Mouse (Mus musculus) intestine, embryonic 15.5 days (tissue): ENCODE measurements at regions not wholly inside any gene's neighbourhood (a gene's known extent, or its start where the extent isn't known, plus 50 kb on each side); places are given as distances from the start of the nearest gene placed in this dataset.

Source experiments
- ATAC-seq: fragments of 200-750 bp; cut with Nextera tagmentation; 2 replicates; pipeline ENCODE4 v1.8.0; 2017; ENCODE audit warnings: moderate TSS enrichment, moderate library complexity
- H3K27ac ChIP-seq: fragments of 300-500 bp; sonication (generic); 2 replicates; pipeline ENCODE4 v1.5.1; 2015; ENCODE audit warnings: mild to moderate bottlenecking, inconsistent platforms
- H3K27me3 ChIP-seq: fragments of 300-500 bp; sonication (generic); replicated peaks from 2 replicates; pipeline ENCODE4 v1.6.1; 2015; ENCODE audit warnings: inconsistent platforms
- H3K36me3 ChIP-seq: fragments of 300-500 bp; sonication (generic); 2 replicates; pipeline ENCODE4 v1.6.1; 2015; ENCODE audit warnings: inconsistent platforms
- H3K4me1 ChIP-seq: fragments of 300-500 bp; sonication (generic); replicated peaks from 2 replicates; pipeline ENCODE4 v1.6.1; 2015; ENCODE audit warnings: inconsistent platforms
- H3K4me2 ChIP-seq: fragments of 300-500 bp; sonication (generic); replicated peaks from 2 replicates; pipeline ENCODE4 v1.6.1; 2015; ENCODE audit warnings: mild to moderate bottlenecking, inconsistent platforms
- H3K4me3 ChIP-seq: fragments of 300-500 bp; sonication (generic); replicated peaks from 2 replicates; pipeline ENCODE4 v1.5.1; 2015; ENCODE audit warnings: inconsistent platforms
- H3K9ac ChIP-seq: fragments of 300-500 bp; sonication (generic); 2 replicates; pipeline ENCODE4 v1.6.1; 2015; ENCODE audit warnings: inconsistent platforms
- H3K9me3 ChIP-seq: fragments of 300-500 bp; sonication (generic); 2 replicates; pipeline ENCODE4 v1.6.1; 2016; ENCODE audit warnings: inconsistent platforms
- WGBS: fragments of 180-500 bp; shearing (Covaris S2); methylation state at CpG from one replicate; pipeline ENCODE4 v1.1.7; 2015; 5-methylcytosine and 5-hydroxymethylcytosine counted together

DNA sequence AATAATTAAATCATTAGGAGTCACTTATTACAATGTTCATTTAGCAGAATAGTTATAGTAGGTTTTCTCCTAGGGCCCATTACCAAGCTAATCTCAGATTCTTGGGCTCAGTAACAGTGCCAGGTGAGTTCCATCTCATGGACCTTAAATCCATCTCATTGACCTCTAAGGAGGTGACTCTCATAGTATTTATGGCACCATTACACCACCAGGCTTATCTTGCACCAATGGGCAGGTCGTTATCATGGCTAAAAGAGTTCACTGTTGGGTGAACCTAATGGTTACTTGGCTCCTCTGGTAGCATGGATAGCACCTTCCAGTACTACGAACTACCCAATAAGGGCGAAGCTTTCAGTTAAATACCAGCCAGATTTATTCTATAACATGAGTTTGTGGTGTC lies 123.5 kb downstream of the Chst2 start:
- peak; percentile 61; the same call in 1 of the 2 replicates for ATAC-seq
- Histone ChIP-seq H3K27me3 (no peaks in the 10 kb centered on the region), H3K4me1 (0 out of 2 replicates have a peak, but pooled peaks cover 2% of the 10 kb centered on the region), H3K4me2 (no peak overlapping the region), H3K9me3 (no peaks in the 10 kb centered on the region), H3K4me3 (no peak overlapping the region), H3K27ac (no peak overlapping the region), H3K9ac (no peak overlapping the region), H3K36me3 (no peaks in the 10 kb centered on the region)
- WGBS, result 83% methylated on average over 3 of the region's 3 CpGs

DNA sequence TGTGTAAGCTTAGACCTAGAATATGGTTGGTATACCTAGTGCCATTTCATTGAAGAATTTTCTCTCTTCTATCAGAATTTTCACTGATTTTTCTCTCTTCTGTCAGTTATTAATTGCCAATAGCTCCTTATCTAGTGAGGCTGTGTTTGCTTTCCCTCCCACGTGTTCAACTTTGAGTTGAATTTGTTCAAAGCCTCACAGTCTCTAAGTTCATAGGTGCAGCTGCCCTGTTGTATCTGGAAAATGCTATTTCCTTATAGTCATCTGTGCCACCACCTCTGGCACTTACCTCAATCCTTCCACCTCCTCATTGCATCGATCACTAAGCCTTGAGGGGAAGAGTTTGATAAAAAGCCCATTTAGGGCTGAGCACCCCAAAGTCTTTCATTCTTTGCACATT lies 124.0 kb downstream of the Chst2 start:
- Histone ChIP-seq H3K4me1 (0 out of 2 replicates have a peak, but pooled peaks cover 2% of the 10 kb centered on the region), H3K9me3 (no peaks in the 10 kb centered on the region), H3K9ac (no peak overlapping the region), H3K27ac (no peak overlapping the region), H3K4me3 (no peak overlapping the region), H3K36me3 (no peaks in the 10 kb centered on the region), H3K4me2 (no peak overlapping the region), H3K27me3 (no peaks in the 10 kb centered on the region)
- WGBS, result 59% methylated on average over 2 of the region's 2 CpGs
- peak; percentile 82 for ATAC-seq
